Mouse (Mus musculus): ENCODE results near the gene Appbp2.

Appbp2 gene

GRCm38 (mm10) chr11:85157301-85157700, 77.6 kb downstream of the Appbp2 start:
- DNase-seq (ENCODE audit: low read depth): no peak

GRCm38 (mm10) chr11:85152256-85152930, 82.5 kb downstream of the Appbp2 start:
- DNase-seq (ENCODE audit: low read depth): no peak

GRCm38 (mm10) chr11:85139581-85140540, 95.1 kb downstream of the Appbp2 start, which contains the start of gene Usp32:
Usp32 (minus strand) TSS chr11:85140161.
- DNase-seq (ENCODE audit: low read depth): peak; percentile 95

- no peak for DNase-seq (ENCODE audit: low read depth)
Observed at GRCm38 (mm10) chr11:85138776-85139474, 96.0 kb downstream of the Appbp2 start.
